Mouse (Mus musculus) right cerebral cortex, postnatal 4 days (tissue): Measurements from ENCODE around the gene Tbl1x.

Source experiments
- DNase-seq: peaks from one replicate; pipeline ENCODE4 v3.0.0-alpha.2; 2022

Gene Tbl1x

GRCm38 (mm10) chrX:77545362-77546078 is 34.7 kb downstream of the Tbl1x start:
- no peak for DNase-seq

GRCm38 (mm10) chrX:77546448-77546847 is 35.6 kb downstream of the Tbl1x start:
- DNase-seq: no peak

GRCm38 (mm10) chrX:77548951-77549350 is 38.1 kb downstream of the Tbl1x start:
- no peak for DNase-seq

- no peak for DNase-seq
Measured at GRCm38 (mm10) chrX:77550388-77550787, 39.6 kb downstream of the Tbl1x start.

GRCm38 (mm10) chrX:77551306-77551705 is 40.5 kb downstream of the Tbl1x start:
- DNase-seq: no peak

- no peak for DNase-seq
Measured at GRCm38 (mm10) chrX:77552088-77552487, 41.3 kb downstream of the Tbl1x start.

GRCm38 (mm10) chrX:77555985-77556384 is 45.2 kb downstream of the Tbl1x start:
- no peak for DNase-seq

- DNase-seq: no peak
Measured at GRCm38 (mm10) chrX:77559199-77559881, 48.5 kb downstream of the Tbl1x start.

- no peak for DNase-seq
Measured at GRCm38 (mm10) chrX:77563616-77564015, 52.8 kb downstream of the Tbl1x start.

- DNase-seq: no peak
Measured at GRCm38 (mm10) chrX:77566739-77567138, 55.9 kb downstream of the Tbl1x start.

GRCm38 (mm10) chrX:77568013-77568412 is 57.2 kb downstream of the Tbl1x start:
- DNase-seq: no peak

- no peak for DNase-seq
Measured at GRCm38 (mm10) chrX:77573743-77574142, 62.9 kb downstream of the Tbl1x start.

GRCm38 (mm10) chrX:77577108-77577507 is 66.3 kb downstream of the Tbl1x start:
- no peak for DNase-seq

- DNase-seq: no peak
Measured at GRCm38 (mm10) chrX:77578172-77578571, 67.4 kb downstream of the Tbl1x start.

GRCm38 (mm10) chrX:77579964-77580363 is 69.2 kb downstream of the Tbl1x start:
- no peak for DNase-seq

GRCm38 (mm10) chrX:77585974-77586373 is 75.2 kb downstream of the Tbl1x start:
- no peak for DNase-seq

- no peak for DNase-seq
Measured at GRCm38 (mm10) chrX:77594670-77595224, 83.9 kb downstream of the Tbl1x start.

- peak; percentile 3 for DNase-seq
Measured at GRCm38 (mm10) chrX:77597674-77598073, 86.9 kb downstream of the Tbl1x start.

GRCm38 (mm10) chrX:77598736-77599135 is 87.9 kb downstream of the Tbl1x start:
- no peak for DNase-seq

GRCm38 (mm10) chrX:77603496-77604258 is 92.9 kb downstream of the Tbl1x start:
- no peak for DNase-seq

GRCm38 (mm10) chrX:77607488-77607887 is 96.7 kb downstream of the Tbl1x start:
- DNase-seq: no peak

- DNase-seq: no peak
Measured at GRCm38 (mm10) chrX:77608947-77609703, 98.3 kb downstream of the Tbl1x start.

GRCm38 (mm10) chrX:77611938-77612337 is 101.1 kb downstream of the Tbl1x start:
- no peak for DNase-seq
